Mouse (Mus musculus): ENCODE measurements around the gene Akap2. TPM values are rescaled to one million over a fixed set of nuclear protein-coding genes. Genes with fewer than 3 reads are reported as not detected.

Akap2 gene
- polyA plus RNA-seq, 1 experiment from 2014 or later, result 13.0 TPM

- 87% methylated on average over 7 of the region's 7 CpGs for WGBS
- Histone ChIP-seq H3K9ac (no peak overlapping the region), H3K36me3 (replicated peaks; ENCODE audit: control insufficient read depth, insufficient read depth) (no peaks in the 10 kb centered on the region), H3K4me1 (replicated peaks; ENCODE audit: control insufficient read depth, insufficient read depth, low read length) (peaks cover 31% of the 10 kb centered on the region), H3K27ac (no peak overlapping the region), H3K4me2 (replicated peaks) (no peak overlapping the region), H3K27me3 (ENCODE audit: control insufficient read depth, insufficient read depth, low read length) (no peaks in the 10 kb centered on the region), H3K9me3 (ENCODE audit: control insufficient read depth, low read length) (no peaks in the 10 kb centered on the region), H3K4me3 (replicated peaks; ENCODE audit: low read length) (no peak overlapping the region)
- ATAC-seq (ENCODE audit: low FRiP score), result no peak
- no peak for DNase-seq (ENCODE audit: low spot score)
Observed at GRCm38 (mm10) chr4:57826272-57826671, 108.8 kb downstream of the Akap2 start.

- Histone ChIP-seq H3K4me1 (replicated peaks; ENCODE audit: control insufficient read depth, insufficient read depth, low read length) (peaks cover 21% of the 10 kb centered on the region), H3K27ac (no peak overlapping the region), H3K27me3 (ENCODE audit: control insufficient read depth, insufficient read depth, low read length) (no peaks in the 10 kb centered on the region), H3K9ac (no peak overlapping the region), H3K4me2 (replicated peaks) (no peak overlapping the region), H3K36me3 (replicated peaks; ENCODE audit: control insufficient read depth, insufficient read depth) (no peaks in the 10 kb centered on the region), H3K4me3 (replicated peaks; ENCODE audit: low read length) (no peak overlapping the region), H3K9me3 (ENCODE audit: control insufficient read depth, low read length) (no peaks in the 10 kb centered on the region)
- 78% methylated on average over 9 of the region's 9 CpGs for WGBS
- ATAC-seq (ENCODE audit: low FRiP score), result no peak
- no peak for DNase-seq (ENCODE audit: low spot score)
Observed at GRCm38 (mm10) chr4:57829131-57829530, 111.7 kb downstream of the Akap2 start.

GRCm38 (mm10) chr4:57829740-57830139 is 112.3 kb downstream of the Akap2 start:
- Histone ChIP-seq H3K9ac (no peak overlapping the region), H3K4me2 (replicated peaks) (no peak overlapping the region), H3K9me3 (ENCODE audit: control insufficient read depth, low read length) (no peaks in the 10 kb centered on the region), H3K36me3 (replicated peaks; ENCODE audit: control insufficient read depth, insufficient read depth) (no peaks in the 10 kb centered on the region), H3K27ac (no peak overlapping the region), H3K27me3 (ENCODE audit: control insufficient read depth, insufficient read depth, low read length) (no peaks in the 10 kb centered on the region), H3K4me3 (replicated peaks; ENCODE audit: low read length) (no peak overlapping the region), H3K4me1 (replicated peaks; ENCODE audit: control insufficient read depth, insufficient read depth, low read length) (peaks cover 15% of the 10 kb centered on the region)
- ATAC-seq (ENCODE audit: low FRiP score) (no peak; the same call in 1 of the 2 replicates), DNase-seq (ENCODE audit: low spot score) (no peak)
- WGBS, result 65% methylated on average over 3 of the region's 3 CpGs

- H3K4me3 ChIP-seq (replicated peaks; ENCODE audit: low read length), result no peak overlapping the region
- H3K27me3 ChIP-seq (ENCODE audit: control insufficient read depth, insufficient read depth, low read length), result no peaks in the 10 kb centered on the region
- no peak overlapping the region for H3K4me2 ChIP-seq (replicated peaks)
- ATAC-seq (ENCODE audit: low FRiP score) (no peak), DNase-seq (ENCODE audit: low spot score) (no peak)
- H3K9me3 ChIP-seq (ENCODE audit: control insufficient read depth, low read length), result no peaks in the 10 kb centered on the region
- no peak overlapping the region for H3K27ac ChIP-seq
- no peaks in the 10 kb centered on the region for H3K36me3 ChIP-seq (replicated peaks; ENCODE audit: control insufficient read depth, insufficient read depth)
- WGBS, result 53% methylated on average over 7 of the region's 7 CpGs
- peaks cover 13% of the 10 kb centered on the region; the same call in 1 of the 2 replicates for H3K4me1 ChIP-seq (replicated peaks; ENCODE audit: control insufficient read depth, insufficient read depth, low read length)
- H3K9ac ChIP-seq, result no peak overlapping the region
Observed at GRCm38 (mm10) chr4:57832318-57832717, 114.9 kb downstream of the Akap2 start.

- DNase-seq (ENCODE audit: low spot score) (no peak), ATAC-seq (ENCODE audit: low FRiP score) (peak; percentile 37; the same call in 1 of the 2 replicates)
- H3K27ac ChIP-seq, result no peak overlapping the region
- H3K4me1 ChIP-seq (replicated peaks; ENCODE audit: control insufficient read depth, insufficient read depth, low read length), result peaks cover 13% of the 10 kb centered on the region; the same call in 1 of the 2 replicates
- no peak overlapping the region for H3K9ac ChIP-seq
- no peaks in the 10 kb centered on the region for H3K9me3 ChIP-seq (ENCODE audit: control insufficient read depth, low read length)
- no peaks in the 10 kb centered on the region for H3K27me3 ChIP-seq (ENCODE audit: control insufficient read depth, insufficient read depth, low read length)
- WGBS, result 54% methylated on average over 4 of the region's 4 CpGs
- no peak overlapping the region for H3K4me3 ChIP-seq (replicated peaks; ENCODE audit: low read length)
- H3K4me2 ChIP-seq (replicated peaks), result no peak overlapping the region
- no peaks in the 10 kb centered on the region for H3K36me3 ChIP-seq (replicated peaks; ENCODE audit: control insufficient read depth, insufficient read depth)
Observed at GRCm38 (mm10) chr4:57833060-57833459, 115.6 kb downstream of the Akap2 start.

GRCm38 (mm10) chr4:57834141-57834540 is 116.7 kb downstream of the Akap2 start:
- peaks cover 13% of the 10 kb centered on the region; the same call in 1 of the 2 replicates for H3K4me1 ChIP-seq (replicated peaks; ENCODE audit: control insufficient read depth, insufficient read depth, low read length)
- H3K4me2 ChIP-seq (replicated peaks), result no peak overlapping the region
- H3K4me3 ChIP-seq (replicated peaks; ENCODE audit: low read length), result no peak overlapping the region
- ATAC-seq (ENCODE audit: low FRiP score), result no peak
- no peak overlapping the region for H3K9ac ChIP-seq
- WGBS, result 71% methylated on average over 4 of the region's 4 CpGs
- no peak for DNase-seq (ENCODE audit: low spot score)
- H3K9me3 ChIP-seq (ENCODE audit: control insufficient read depth, low read length), result no peaks in the 10 kb centered on the region
- no peaks in the 10 kb centered on the region for H3K27me3 ChIP-seq (ENCODE audit: control insufficient read depth, insufficient read depth, low read length)
- no peak overlapping the region for H3K27ac ChIP-seq
- H3K36me3 ChIP-seq (replicated peaks; ENCODE audit: control insufficient read depth, insufficient read depth), result no peaks in the 10 kb centered on the region

GRCm38 (mm10) chr4:57837089-57837488 is 119.6 kb downstream of the Akap2 start:
- Histone ChIP-seq H3K36me3 (replicated peaks; ENCODE audit: control insufficient read depth, insufficient read depth) (no peaks in the 10 kb centered on the region), H3K4me2 (replicated peaks) (no peak overlapping the region), H3K27me3 (ENCODE audit: control insufficient read depth, insufficient read depth, low read length) (no peaks in the 10 kb centered on the region), H3K4me3 (replicated peaks; ENCODE audit: low read length) (no peak overlapping the region), H3K9me3 (ENCODE audit: control insufficient read depth, low read length) (no peaks in the 10 kb centered on the region), H3K9ac (no peak overlapping the region), H3K27ac (no peak overlapping the region), H3K4me1 (replicated peaks; ENCODE audit: control insufficient read depth, insufficient read depth, low read length) (peaks cover 8% of the 10 kb centered on the region; the same call in 1 of the 2 replicates)
- DNase-seq (ENCODE audit: low spot score), result no peak
- 69% methylated on average over 9 of the region's 9 CpGs for WGBS
- ATAC-seq (ENCODE audit: low FRiP score), result no peak

GRCm38 (mm10) chr4:57839343-57839742 is 121.9 kb downstream of the Akap2 start:
- Histone ChIP-seq H3K27me3 (ENCODE audit: control insufficient read depth, insufficient read depth, low read length) (no peaks in the 10 kb centered on the region), H3K27ac (no peak overlapping the region), H3K36me3 (replicated peaks; ENCODE audit: control insufficient read depth, insufficient read depth) (no peaks in the 10 kb centered on the region), H3K4me1 (replicated peaks; ENCODE audit: control insufficient read depth, insufficient read depth, low read length) (no peaks in the 10 kb centered on the region), H3K9me3 (ENCODE audit: control insufficient read depth, low read length) (no peaks in the 10 kb centered on the region), H3K9ac (no peak overlapping the region), H3K4me3 (replicated peaks; ENCODE audit: low read length) (no peak overlapping the region), H3K4me2 (replicated peaks) (no peak overlapping the region)
- ATAC-seq (ENCODE audit: low FRiP score), result no peak
- DNase-seq (ENCODE audit: low spot score), result no peak
- 80% methylated on average over 4 of the region's 4 CpGs for WGBS

GRCm38 (mm10) chr4:57841911-57842310 is 124.5 kb downstream of the Akap2 start:
- whole genome bisulfite sequencing, result 16% methylated on average over 1 of the region's 1 CpGs

More at GRCm38 (mm10) chr4:57841911-57842310, 124.5 kb downstream of the Akap2 start:
- Histone ChIP-seq H3K27ac (no peak overlapping the region), H3K9me3 (ENCODE audit: control insufficient read depth, low read length) (no peaks in the 10 kb centered on the region), H3K36me3 (replicated peaks; ENCODE audit: control insufficient read depth, insufficient read depth) (no peaks in the 10 kb centered on the region), H3K4me1 (replicated peaks; ENCODE audit: control insufficient read depth, insufficient read depth, low read length) (0 out of 2 replicates have a peak, but pooled peaks cover 6% of the 10 kb centered on the region), H3K27me3 (ENCODE audit: control insufficient read depth, insufficient read depth, low read length) (no peaks in the 10 kb centered on the region), H3K4me2 (replicated peaks) (no peak overlapping the region), H3K4me3 (replicated peaks; ENCODE audit: low read length) (no peak overlapping the region), H3K9ac (no peak overlapping the region)
- DNase-seq (ENCODE audit: low spot score), result no peak
- no peak for ATAC-seq (ENCODE audit: low FRiP score)
